Mouse (Mus musculus) heart, embryonic 15.5 days (tissue): ENCODE measurements around the gene Daam1. TPM values are rescaled to one million over a fixed set of nuclear protein-coding genes. Genes with fewer than 3 reads are reported as not detected.

Source experiments
- ATAC-seq: fragments of 200-750 bp; cut with Nextera tagmentation; replicated peaks from 2 replicates; pipeline ENCODE4 v1.8.0; 2017; ENCODE audit warnings: low read depth, moderate TSS enrichment; ENCODE audit not compliant: insufficient number of reproducible peaks, insufficient read depth, low FRiP score
- H3K27ac ChIP-seq: fragments of 300-500 bp; sonication (generic); 2 replicates; pipeline ENCODE4 v1.5.1; 2015; ENCODE audit warnings: mild to moderate bottlenecking, inconsistent platforms
- H3K27me3 ChIP-seq: fragments of 300-500 bp; sonication (generic); 2 replicates; pipeline ENCODE4 v1.6.1; 2015; ENCODE audit warnings: inconsistent platforms
- H3K36me3 ChIP-seq: fragments of 300-500 bp; sonication (generic); 2 replicates; pipeline ENCODE4 v1.6.1; 2015; ENCODE audit warnings: mild to moderate bottlenecking, inconsistent platforms
- H3K4me1 ChIP-seq: fragments of 300-500 bp; sonication (generic); replicated peaks from 2 replicates; pipeline ENCODE4 v1.6.1; 2015; ENCODE audit warnings: inconsistent platforms
- H3K4me2 ChIP-seq: fragments of 300-500 bp; sonication (generic); 2 replicates; pipeline ENCODE4 v1.6.1; 2015; ENCODE audit warnings: inconsistent platforms, mild to moderate bottlenecking, moderate library complexity
- H3K4me3 ChIP-seq: fragments of 300-500 bp; sonication (generic); 2 replicates; pipeline ENCODE4 v1.5.1; 2015; ENCODE audit warnings: mild to moderate bottlenecking, inconsistent platforms
- H3K9ac ChIP-seq: fragments of 300-500 bp; sonication (generic); 2 replicates; pipeline ENCODE4 v1.6.1; 2015; ENCODE audit warnings: mild to moderate bottlenecking, inconsistent platforms
- H3K9me3 ChIP-seq: fragments of 300-500 bp; sonication (generic); replicated peaks from 2 replicates; pipeline ENCODE4 v1.6.1; 2016; ENCODE audit warnings: inconsistent platforms
- WGBS: fragments of 180-500 bp; shearing (Covaris S2); methylation state at CpG from one replicate; pipeline ENCODE4 v1.1.7; 2015; ENCODE audit warnings: mixed read lengths; 5-methylcytosine and 5-hydroxymethylcytosine counted together
- polyA plus RNA-seq: library from polyadenylated mRNA; unstranded; fragments of >200 nt; fragmentation: Nextera tagmentation; extraction: Ambion mirVana; gene quantifications from 2 replicates; pipeline ENCODE4 v1.2.1, GENCODE M21; 2015

The Daam1 gene
- polyA plus RNA-seq, 1 experiment from 2014 or later = 20.9 TPM

DNA sequence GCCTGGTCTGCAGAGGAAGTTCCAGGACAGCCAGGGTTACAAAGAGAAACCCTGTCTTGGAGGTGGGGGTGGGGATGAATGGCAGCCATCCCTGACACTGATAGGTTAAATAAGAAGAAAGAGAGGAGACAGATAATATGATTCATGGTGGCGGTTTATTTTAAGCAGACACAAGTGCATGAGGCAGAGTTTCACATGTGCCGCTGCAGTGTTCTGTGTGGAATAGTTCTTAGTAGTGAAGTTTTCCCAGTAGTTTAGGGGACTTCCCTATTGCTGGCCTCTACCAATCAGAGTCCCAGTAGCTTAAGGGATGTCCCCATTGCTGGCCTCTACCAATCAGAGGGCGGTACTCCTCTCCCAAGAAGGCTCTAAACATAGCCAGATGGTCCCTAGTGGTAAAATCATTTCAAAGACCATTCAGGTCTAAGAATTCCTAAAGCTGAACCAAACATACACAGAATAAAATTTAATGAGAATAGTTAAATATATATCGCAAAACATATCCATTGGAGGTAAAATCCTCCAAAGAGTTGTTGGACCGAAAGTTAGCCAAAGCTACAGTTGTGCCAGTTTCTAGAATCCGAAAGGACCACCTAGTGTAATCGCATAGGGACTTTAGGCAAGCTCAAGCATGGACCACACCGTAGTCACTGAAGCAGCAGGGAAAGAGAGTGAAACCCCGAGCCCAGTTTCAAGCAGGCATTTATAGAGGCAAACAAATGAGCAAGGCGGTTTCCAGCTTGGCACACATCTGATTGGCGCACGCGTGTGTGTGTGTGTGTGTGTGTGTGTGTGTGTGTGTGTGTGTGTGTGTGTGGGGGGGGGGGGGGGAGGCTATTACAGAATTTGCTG lies 178.4 kb downstream of the Daam1 start:
- H3K4me1 ChIP-seq = peaks cover 21% of the 10 kb centered on the region
- ATAC-seq = 0 out of 2 replicates have a peak, but pooled peaks have one; percentile 35
- 88% methylated on average over 13 of the region's 13 CpGs for WGBS
- H3K4me2 ChIP-seq = no peak overlapping the region
- no peak overlapping the region for H3K9ac ChIP-seq
- no peak overlapping the region for H3K4me3 ChIP-seq
- H3K9me3 ChIP-seq = no peaks in the 10 kb centered on the region
- no peaks in the 10 kb centered on the region for H3K27me3 ChIP-seq
- no peaks in the 10 kb centered on the region for H3K36me3 ChIP-seq
- H3K27ac ChIP-seq = peak overlapping the region; percentile 24; the same call in 1 of the 2 replicates

DNA sequence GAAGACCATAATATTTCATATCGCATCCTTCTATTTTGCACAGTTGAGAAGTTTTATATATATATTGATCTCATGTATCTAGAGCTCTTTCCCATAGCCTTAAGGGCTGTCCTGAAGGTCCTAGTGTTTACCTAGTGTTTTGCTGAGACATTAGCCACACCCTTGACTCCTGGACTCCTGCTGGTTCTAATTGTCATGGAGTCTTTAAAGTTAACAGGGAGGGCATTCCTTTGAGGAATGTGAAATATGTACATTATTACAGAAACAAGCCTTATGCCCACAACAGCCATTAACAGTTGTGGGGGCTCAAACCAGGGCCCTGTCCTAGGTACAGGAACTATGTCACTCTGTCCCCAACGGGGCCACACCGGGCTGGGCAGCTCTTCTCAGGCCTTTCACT lies 180.5 kb downstream of the Daam1 start:
- H3K4me2 ChIP-seq = no peak overlapping the region
- H3K9ac ChIP-seq = no peak overlapping the region
- no peaks in the 10 kb centered on the region for H3K9me3 ChIP-seq
- no peaks in the 10 kb centered on the region for H3K36me3 ChIP-seq
- H3K4me1 ChIP-seq = peaks cover 9% of the 10 kb centered on the region
- no peaks in the 10 kb centered on the region for H3K27me3 ChIP-seq
- ATAC-seq = no peak
- 95% methylated on average over 3 of the region's 3 CpGs for WGBS
- H3K27ac ChIP-seq = no peak overlapping the region
- H3K4me3 ChIP-seq = no peak overlapping the region

DNA sequence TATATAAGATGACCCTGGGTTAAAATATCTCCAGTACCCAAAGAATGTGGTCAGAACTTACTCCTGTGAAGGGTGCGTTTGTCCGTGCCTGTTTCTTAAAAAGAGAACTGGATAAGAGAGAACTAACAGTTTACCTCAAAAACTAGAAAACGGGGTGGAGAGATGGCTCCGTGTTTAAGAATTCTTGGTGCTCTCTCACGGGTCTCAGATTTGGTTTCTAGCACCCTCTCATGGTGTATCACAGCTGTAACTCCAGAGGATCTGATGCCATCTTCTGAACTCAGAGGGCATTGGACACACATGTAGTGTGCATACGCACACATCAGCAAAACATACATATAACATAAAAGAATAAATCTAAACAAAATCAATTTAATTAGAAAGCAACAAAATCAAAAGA lies 181.2 kb downstream of the Daam1 start:
- Histone ChIP-seq H3K36me3 (no peaks in the 10 kb centered on the region), H3K9me3 (no peaks in the 10 kb centered on the region), H3K9ac (no peak overlapping the region), H3K4me3 (no peak overlapping the region), H3K4me1 (peaks cover 9% of the 10 kb centered on the region), H3K4me2 (no peak overlapping the region), H3K27ac (no peak overlapping the region), H3K27me3 (no peaks in the 10 kb centered on the region)
- 88% methylated on average over 6 of the region's 6 CpGs for WGBS
- ATAC-seq = no peak

DNA sequence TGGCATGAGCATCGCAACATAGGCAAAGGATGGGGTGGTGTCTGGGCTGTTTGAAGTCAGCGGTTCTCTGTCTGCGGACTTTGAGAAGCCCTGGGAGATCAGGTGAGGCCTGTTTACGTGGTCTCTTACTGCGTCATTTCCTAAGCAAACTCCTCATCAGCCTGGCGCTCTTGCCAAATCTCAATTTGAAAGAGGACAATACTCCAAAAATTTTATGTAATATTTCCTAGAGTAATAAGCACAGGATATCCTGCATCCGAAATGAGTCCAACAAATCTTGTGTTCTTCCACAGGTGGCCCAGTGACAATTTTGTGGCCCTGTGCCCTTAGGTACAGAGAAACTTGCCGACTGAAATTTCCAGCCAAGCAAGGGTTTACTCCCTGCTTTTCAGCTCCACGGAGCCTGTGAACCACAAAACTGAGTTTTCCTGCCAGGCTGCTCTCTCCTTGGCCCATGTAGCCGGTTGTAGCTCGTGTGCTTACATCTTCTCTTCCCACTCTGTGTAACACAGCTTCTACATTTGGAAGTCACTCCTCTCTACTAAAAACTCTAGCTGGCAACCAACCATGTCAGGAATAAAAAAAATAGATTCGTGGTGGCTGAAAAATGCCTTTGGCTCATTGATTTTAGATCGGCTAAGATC lies 183.0 kb downstream of the Daam1 start:
- ATAC-seq = no peak
- no peak overlapping the region for H3K9ac ChIP-seq

DNA sequence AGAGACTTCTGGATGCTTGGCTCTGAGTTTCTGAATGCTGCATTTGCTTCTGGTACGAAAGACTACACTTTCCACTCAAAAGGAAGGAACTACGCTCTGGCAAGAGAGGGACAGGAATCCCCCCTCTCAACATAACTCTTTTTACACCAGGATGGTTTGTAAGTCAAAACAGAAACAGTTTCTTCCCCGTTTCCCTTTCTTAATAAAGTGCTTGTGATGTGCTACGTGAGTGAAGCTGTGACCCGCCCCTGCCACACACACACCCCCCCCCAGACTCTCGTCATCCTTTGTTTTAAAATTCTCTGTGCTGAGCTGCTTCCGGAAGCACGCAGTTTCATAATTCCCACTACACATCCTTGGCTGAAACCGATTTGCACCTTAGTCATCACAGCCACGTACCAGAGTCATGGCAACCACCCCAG lies 183.5 kb downstream of the Daam1 start:
- Histone ChIP-seq H3K9ac (no peak overlapping the region), H3K36me3 (no peaks in the 10 kb centered on the region), H3K4me3 (no peak overlapping the region), H3K9me3 (no peaks in the 10 kb centered on the region), H3K27ac (peak overlapping the region; percentile 31; the same call in 1 of the 2 replicates), H3K4me1 (peaks cover 4% of the 10 kb centered on the region), H3K27me3 (no peaks in the 10 kb centered on the region), H3K4me2 (0 out of 2 replicates have a peak overlapping the region, but pooled peaks have one; percentile 4)
- 51% methylated on average over 10 of the region's 10 CpGs for WGBS
- ATAC-seq = no peak

More for the DNA sequence above, 183.0 kb downstream of the Daam1 start:
- Histone ChIP-seq H3K27ac (peak overlapping the region; percentile 31; the same call in 1 of the 2 replicates), H3K4me1 (peaks cover 8% of the 10 kb centered on the region), H3K4me2 (0 out of 2 replicates have a peak overlapping the region, but pooled peaks have one; percentile 4), H3K9me3 (no peaks in the 10 kb centered on the region), H3K4me3 (no peak overlapping the region), H3K36me3 (no peaks in the 10 kb centered on the region), H3K27me3 (no peaks in the 10 kb centered on the region)
- WGBS = 77% methylated on average over 13 of the region's 13 CpGs

DNA sequence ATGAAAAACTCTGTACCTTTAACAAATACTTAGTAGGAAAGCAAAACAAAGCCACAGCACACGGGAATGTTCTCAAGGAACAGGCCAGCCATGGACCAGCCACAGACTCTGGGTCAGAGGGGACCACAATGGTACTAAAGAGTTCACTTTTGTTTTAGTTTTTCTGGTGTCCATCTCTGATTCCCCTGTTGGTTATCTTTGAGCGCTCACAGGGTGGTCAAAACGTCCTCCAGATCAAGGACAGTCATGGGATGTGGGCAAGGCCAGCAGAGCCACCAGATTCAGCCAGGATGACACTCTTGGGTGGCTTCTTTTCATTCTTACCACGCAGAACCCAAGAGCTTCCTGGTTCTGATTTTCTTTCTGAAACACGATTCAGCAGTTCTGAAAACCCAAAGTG lies 184.4 kb downstream of the Daam1 start:
- Histone ChIP-seq H3K4me3 (no peak overlapping the region), H3K4me1 (peaks cover 4% of the 10 kb centered on the region), H3K9ac (no peak overlapping the region), H3K27ac (no peak overlapping the region), H3K9me3 (no peaks in the 10 kb centered on the region), H3K36me3 (no peaks in the 10 kb centered on the region), H3K4me2 (no peak overlapping the region), H3K27me3 (no peaks in the 10 kb centered on the region)
- WGBS = 77% methylated on average over 5 of the region's 5 CpGs
- no peak for ATAC-seq

DNA sequence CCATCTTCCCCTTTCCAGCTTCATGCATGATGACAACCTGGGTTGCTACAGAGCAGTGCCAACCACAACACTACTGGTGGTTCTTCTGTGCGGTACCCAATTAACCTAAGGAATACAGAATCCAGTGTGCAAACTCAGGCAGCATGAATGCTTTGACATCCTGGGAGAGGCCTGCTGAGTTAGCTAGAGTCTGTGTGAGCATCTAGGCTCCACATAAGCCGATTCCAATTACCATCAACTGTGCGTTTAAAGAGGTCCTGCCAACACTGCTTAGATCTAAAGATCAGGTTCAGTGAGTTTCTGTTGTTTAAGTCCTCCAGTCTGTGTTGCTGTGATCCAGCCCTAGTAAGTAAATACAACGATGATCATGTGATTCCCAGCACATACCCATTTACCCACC lies 189.4 kb downstream of the Daam1 start:
- no peaks in the 10 kb centered on the region for H3K27me3 ChIP-seq
- ATAC-seq = no peak
- H3K9ac ChIP-seq = no peak overlapping the region
- H3K4me3 ChIP-seq = no peak overlapping the region
- H3K36me3 ChIP-seq = peaks cover 3% of the 10 kb centered on the region; the same call in 1 of the 2 replicates
- WGBS = 86% methylated on average over 4 of the region's 4 CpGs
- H3K4me1 ChIP-seq = peaks cover 17% of the 10 kb centered on the region
- H3K9me3 ChIP-seq = no peaks in the 10 kb centered on the region; the same call in 1 of the 2 replicates
- H3K27ac ChIP-seq = no peak overlapping the region
- no peak overlapping the region for H3K4me2 ChIP-seq

DNA sequence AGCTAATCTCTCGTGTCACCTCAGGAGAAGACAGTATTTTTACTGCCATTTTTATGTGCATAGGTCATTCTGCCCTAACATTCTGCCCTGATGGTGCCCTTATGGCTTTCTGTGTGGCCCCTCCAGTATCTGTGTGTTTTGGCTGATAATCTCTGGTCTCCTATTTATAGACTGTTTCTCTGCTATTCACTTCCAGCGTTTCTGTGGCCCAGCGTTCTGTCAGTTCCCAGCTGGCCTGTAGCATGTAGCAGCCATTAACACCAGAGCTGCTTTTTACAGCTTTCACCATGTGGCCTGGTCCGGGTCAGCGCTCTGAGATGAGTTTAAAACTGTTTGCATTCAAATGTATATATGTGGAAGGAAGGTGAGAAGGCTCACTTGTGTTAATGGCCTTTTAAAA lies 190.7 kb downstream of the Daam1 start:
- no peak overlapping the region for H3K9ac ChIP-seq
- peak overlapping the region; percentile 80 for H3K27ac ChIP-seq
- no peaks in the 10 kb centered on the region; the same call in 1 of the 2 replicates for H3K9me3 ChIP-seq
- whole genome bisulfite sequencing = 12% methylated on average over 5 of the region's 5 CpGs
- no peaks in the 10 kb centered on the region for H3K27me3 ChIP-seq
- ATAC-seq = peak; percentile 60; the same call in 1 of the 2 replicates
- H3K4me2 ChIP-seq = no peak overlapping the region
- H3K36me3 ChIP-seq = peaks cover 3% of the 10 kb centered on the region; the same call in 1 of the 2 replicates
- no peak overlapping the region for H3K4me3 ChIP-seq
- H3K4me1 ChIP-seq = peaks cover 20% of the 10 kb centered on the region

DNA sequence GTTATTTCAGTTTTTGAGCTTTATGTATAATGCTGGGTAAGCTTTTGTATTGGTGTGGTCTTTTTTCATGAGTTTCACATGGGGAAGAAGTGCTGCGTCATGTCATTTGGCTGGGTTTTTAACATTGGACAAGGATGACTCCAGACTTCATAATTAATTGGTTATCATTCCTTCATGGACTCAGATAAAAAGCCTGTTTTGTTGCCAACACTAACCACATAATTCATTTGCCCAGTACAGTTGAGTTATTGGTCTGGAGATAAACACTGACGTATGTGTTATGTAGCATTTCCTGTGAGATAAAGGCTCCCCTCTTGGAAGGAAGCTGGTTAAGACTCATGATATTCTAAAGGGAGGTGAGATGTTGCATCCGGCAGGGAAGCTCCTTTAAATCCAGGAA lies 191.9 kb downstream of the Daam1 start:
- no peak for ATAC-seq
- H3K27ac ChIP-seq = no peak overlapping the region; the same call in 1 of the 2 replicates
- 59% methylated on average over 3 of the region's 3 CpGs for WGBS

DNA sequence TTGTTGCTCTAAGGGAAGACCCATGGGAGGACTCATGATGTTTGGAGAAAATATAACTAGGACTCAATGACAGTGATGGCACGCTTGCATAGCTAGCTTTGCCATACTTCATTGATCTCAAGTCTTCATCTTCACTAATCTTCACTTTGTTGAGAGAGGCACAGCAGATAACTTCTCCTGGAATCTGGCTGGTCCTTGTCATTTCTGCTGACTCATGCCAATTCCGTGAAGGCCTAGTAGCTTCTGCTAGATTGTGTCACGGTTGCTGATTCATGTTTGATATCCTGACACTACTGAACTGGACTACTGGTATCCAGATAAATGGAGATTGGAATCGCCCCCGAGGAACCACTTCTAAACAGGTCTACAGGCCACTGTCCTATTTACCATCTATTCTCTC lies 192.7 kb downstream of the Daam1 start:
- Histone ChIP-seq H3K4me2 (no peak overlapping the region), H3K36me3 (peaks cover 3% of the 10 kb centered on the region; the same call in 1 of the 2 replicates), H3K4me1 (peaks cover 20% of the 10 kb centered on the region), H3K27me3 (no peaks in the 10 kb centered on the region), H3K27ac (no peak overlapping the region), H3K9me3 (no peaks in the 10 kb centered on the region; the same call in 1 of the 2 replicates), H3K9ac (no peak overlapping the region), H3K4me3 (no peak overlapping the region)
- WGBS = 90% methylated on average over 5 of the region's 5 CpGs
- no peak for ATAC-seq

More for the DNA sequence above, 191.9 kb downstream of the Daam1 start:
- H3K9me3 ChIP-seq = no peaks in the 10 kb centered on the region; the same call in 1 of the 2 replicates
- H3K4me2 ChIP-seq = no peak overlapping the region
- no peak overlapping the region for H3K4me3 ChIP-seq
- H3K9ac ChIP-seq = no peak overlapping the region
- H3K36me3 ChIP-seq = peaks cover 3% of the 10 kb centered on the region; the same call in 1 of the 2 replicates
- no peaks in the 10 kb centered on the region for H3K27me3 ChIP-seq
- peaks cover 20% of the 10 kb centered on the region for H3K4me1 ChIP-seq

DNA sequence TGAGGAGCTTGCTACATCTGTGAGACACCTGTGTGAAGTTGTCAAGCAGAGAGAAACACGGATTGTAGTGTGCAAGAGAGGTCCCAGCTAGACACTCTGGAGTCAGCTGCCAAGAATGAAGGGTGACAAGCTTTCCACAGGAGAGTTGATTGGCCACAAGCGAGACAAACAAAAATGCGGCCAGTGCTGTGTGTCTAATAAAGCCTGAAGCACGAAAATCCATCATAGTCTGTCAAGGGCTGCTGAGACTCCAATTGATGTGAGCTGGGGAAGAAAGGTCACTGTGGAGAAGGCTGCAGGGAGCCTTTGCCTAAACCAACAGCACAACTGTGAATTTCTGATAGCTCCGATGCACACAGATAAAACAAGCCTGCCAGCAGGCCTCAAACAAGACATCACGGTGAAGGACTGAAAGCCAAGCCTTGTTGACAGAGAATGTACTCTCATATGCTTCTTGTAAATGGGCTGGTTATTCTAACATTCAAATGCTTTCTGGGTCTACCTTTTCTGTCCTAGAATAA lies 194.5 kb downstream of the Daam1 start:
- WGBS = 46% methylated on average over 6 of the region's 6 CpGs
- H3K36me3 ChIP-seq = peaks cover 3% of the 10 kb centered on the region; the same call in 1 of the 2 replicates
- no peak overlapping the region for H3K9ac ChIP-seq
- no peak overlapping the region for H3K4me2 ChIP-seq
- peaks cover 20% of the 10 kb centered on the region for H3K4me1 ChIP-seq
- no peak overlapping the region for H3K27ac ChIP-seq
- H3K9me3 ChIP-seq = no peaks in the 10 kb centered on the region; the same call in 1 of the 2 replicates
- ATAC-seq = no peak
- no peak overlapping the region for H3K4me3 ChIP-seq
- H3K27me3 ChIP-seq = no peaks in the 10 kb centered on the region
